Mouse (Mus musculus): ENCODE data around the gene Cyp1a1. TPM values are rescaled to one million over a fixed set of nuclear protein-coding genes. Genes with fewer than 3 reads are reported as not detected.

The Cyp1a1 gene
- 0.97 and 1.0 TPM in 2 replicates for polyA plus RNA-seq (2012; rRNA removed)

DNA sequence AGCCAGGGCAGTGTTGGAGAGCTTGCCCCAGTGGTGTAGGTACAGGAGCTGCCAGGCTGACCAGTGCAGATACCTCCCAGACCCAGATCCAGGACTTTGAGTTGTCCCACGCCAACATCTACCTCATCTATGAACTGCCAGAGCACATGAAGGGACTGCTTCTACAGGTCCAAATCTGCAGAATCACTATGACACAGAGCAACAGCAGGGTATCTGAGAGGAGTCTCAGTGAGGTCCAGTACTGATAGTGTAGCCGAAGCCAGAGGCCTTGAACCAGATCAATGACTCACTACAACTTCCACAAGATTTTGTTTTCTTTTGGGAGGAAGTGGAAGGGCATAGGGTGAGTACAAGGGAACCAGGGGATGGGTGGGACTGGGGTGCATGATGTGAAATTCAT is at the start of gene Cyp1a1:
TSS of gene Cyp1a1 (plus strand) at position 178 of the 400 bp plus-strand sequence.
- no peaks in the 10 kb centered on the region for H3K27me3 ChIP-seq (replicated peaks; ENCODE audit: control insufficient read depth, insufficient read depth, low read length)
- 79% methylated on average over 2 of the region's 2 CpGs for WGBS

DNA sequence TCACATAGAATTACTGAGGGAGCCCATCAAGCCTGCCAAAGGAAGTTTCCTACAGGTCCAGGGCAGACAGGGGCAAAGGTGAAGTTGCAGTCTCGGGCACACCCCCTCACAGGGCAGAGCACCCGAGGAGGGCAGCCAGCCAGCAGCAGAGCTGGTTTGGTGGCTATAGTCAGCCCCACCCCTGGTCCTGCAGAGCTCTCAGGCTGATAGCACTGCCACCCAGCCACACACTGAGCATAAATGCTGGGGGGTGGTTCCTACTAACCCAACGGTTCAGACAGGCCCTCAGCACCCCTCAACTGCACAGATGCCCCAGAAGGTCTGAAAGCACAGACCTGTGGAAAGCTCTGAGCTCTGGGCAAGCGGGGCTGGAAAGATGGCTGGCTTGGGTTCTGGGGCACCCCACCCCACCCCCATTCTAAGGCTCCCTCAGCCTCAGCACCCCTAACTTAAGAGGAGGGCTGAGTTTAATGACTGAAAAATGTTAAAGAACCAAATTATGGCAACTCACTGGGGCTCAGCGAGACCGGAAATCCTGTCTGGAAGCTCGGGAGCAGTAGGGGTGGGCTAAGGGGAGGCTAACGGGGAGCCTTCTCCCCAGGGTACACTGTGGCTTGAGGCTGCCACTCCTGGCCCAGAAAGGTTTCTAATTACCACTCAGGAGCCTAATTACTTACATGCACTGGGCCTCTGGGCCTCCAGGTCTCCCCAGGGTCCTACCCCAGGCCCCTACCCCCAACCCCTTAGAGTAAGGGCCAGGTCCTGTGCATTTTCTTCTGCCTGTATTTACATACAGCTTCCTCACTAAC is 48.9 kb upstream of the Cyp1a1 start:
- TF ChIP-seq CTCF (conservative IDR thresholded peaks at IDR 0.05; ENCODE audit: insufficient read depth, insufficient read length, low read depth, low read length) (no peak), POLR2A (IDR thresholded peaks at IDR 0.05; ENCODE audit: low read depth, low read length) (no peak)
- H3K4me3 ChIP-seq (ENCODE audit: insufficient read depth, low read depth, low read length): no peak overlapping the region
- no peaks in the 10 kb centered on the region for H3K27me3 ChIP-seq (replicated peaks; ENCODE audit: control insufficient read depth, insufficient read depth, low read length)
- peaks cover 57% of the 10 kb centered on the region for H3K4me1 ChIP-seq (ENCODE audit: control insufficient read depth, insufficient read depth, low read length)
- H3K27ac ChIP-seq (ENCODE audit: insufficient read depth, low read depth, low read length): peak overlapping the region; percentile 70
- WGBS: 32% methylated on average over 8 of the region's 8 CpGs
- peak; percentile 93 for DNase-seq
- H3K36me3 ChIP-seq (ENCODE audit: control insufficient read depth, insufficient read depth, low read length): no peaks in the 10 kb centered on the region

More for the DNA sequence above, at the start of gene Cyp1a1:
- no peak within 1 kb of the TSS for H3K27ac ChIP-seq (ENCODE audit: insufficient read depth, low read depth, low read length)
- no peaks in the 10 kb centered on the region; the same call in 1 of the 2 replicates for H3K4me1 ChIP-seq (ENCODE audit: control insufficient read depth, insufficient read depth, low read length)
- DNase-seq: no peak
- no peak within 1 kb of the TSS for H3K4me3 ChIP-seq (ENCODE audit: insufficient read depth, low read depth, low read length)
- TF ChIP-seq CTCF (conservative IDR thresholded peaks at IDR 0.05; ENCODE audit: insufficient read depth, insufficient read length, low read depth, low read length) (no peak), POLR2A (IDR thresholded peaks at IDR 0.05; ENCODE audit: low read depth, low read length) (no peak)
- no peaks in the 10 kb centered on the region for H3K36me3 ChIP-seq (ENCODE audit: control insufficient read depth, insufficient read depth, low read length)

DNA sequence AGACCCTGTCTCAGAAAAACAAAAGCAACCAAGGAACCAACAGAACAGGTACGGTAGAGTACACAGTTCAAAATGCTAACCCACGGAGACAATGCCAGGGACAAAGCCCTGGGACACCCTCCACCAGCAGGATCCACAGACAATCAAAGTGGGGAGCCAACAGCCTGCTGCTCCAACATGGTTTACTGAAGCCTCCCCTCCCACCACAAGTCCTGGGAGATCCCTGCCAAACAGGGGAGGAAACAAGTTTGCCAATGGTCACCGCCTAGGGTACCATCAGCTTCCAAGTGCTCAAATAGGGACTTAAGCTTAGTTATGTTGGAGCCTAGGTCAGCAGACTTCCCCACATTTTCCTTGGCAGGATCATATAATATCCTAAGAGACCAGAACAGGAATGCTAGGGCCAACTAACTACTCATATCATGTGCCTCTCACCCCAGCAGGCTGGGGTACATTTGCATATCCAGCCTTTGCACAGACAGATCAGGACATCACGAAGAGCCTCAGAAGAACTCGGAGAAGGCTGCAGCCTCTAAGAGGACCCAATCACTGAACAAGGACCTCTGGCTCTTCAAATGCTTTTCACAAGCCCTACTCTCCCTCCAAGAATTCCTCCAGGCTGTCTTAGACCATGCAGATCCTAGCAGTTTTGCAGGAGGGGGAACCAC is 47.9 kb upstream of the Cyp1a1 start:
- Histone ChIP-seq H3K4me3 (ENCODE audit: insufficient read depth, low read depth, low read length) (no peak overlapping the region), H3K27me3 (replicated peaks; ENCODE audit: control insufficient read depth, insufficient read depth, low read length) (no peaks in the 10 kb centered on the region), H3K4me1 (ENCODE audit: control insufficient read depth, insufficient read depth, low read length) (peaks cover 59% of the 10 kb centered on the region), H3K36me3 (ENCODE audit: control insufficient read depth, insufficient read depth, low read length) (no peaks in the 10 kb centered on the region), H3K27ac (ENCODE audit: insufficient read depth, low read depth, low read length) (peak overlapping the region; percentile 62)
- no peak for TF ChIP-seq POLR2A (IDR thresholded peaks at IDR 0.05; ENCODE audit: low read depth, low read length)
- TF ChIP-seq CTCF (conservative IDR thresholded peaks at IDR 0.05; ENCODE audit: insufficient read depth, insufficient read length, low read depth, low read length): no peak
- WGBS: 53% methylated on average over 5 of the region's 5 CpGs
- DNase-seq: no peak

DNA sequence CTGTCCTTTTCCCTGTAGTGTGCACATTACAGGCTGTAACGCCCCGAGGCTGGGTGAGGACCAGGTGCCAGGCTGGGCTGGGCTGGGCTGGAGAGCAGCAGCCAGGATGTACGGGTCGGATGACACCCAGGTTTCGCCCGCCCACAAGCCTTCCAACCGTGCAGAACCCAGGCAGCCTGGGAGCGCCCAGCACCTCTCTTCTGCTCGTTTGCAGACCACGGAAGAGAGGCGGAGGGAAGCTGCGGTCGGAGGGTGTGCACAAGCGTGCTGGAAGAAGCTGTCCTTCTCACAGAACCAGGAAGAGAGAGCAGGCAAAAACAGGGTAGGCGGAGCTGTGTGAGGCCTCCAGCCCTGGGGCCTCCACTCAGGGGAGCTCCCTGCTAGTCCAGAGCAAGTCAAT is 47.3 kb upstream of the Cyp1a1 start:
- no peak overlapping the region for H3K4me3 ChIP-seq (ENCODE audit: insufficient read depth, low read depth, low read length)
- WGBS: 11% methylated on average over 15 of the region's 15 CpGs

DNA sequence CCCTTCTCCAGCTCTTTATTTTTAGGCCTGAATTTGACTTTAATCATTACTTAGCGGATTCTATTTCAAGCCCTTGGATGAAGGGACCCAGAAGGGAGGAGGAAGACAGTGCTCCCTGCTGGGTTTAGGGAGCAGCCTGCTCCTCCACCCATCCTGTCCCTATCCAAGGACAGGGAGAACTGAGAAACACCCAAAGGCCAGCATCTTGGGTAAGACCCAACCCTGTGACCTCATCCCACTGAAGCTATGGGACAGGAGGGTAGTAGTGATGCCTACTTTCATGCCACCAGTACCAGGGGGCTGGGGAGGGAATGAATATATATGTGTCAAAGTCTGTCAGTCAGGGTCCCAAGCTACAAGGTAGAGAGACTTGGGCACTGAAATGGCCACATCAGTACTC is 46.7 kb upstream of the Cyp1a1 start:
- Histone ChIP-seq H3K36me3 (ENCODE audit: control insufficient read depth, insufficient read depth, low read length) (no peaks in the 10 kb centered on the region), H3K4me1 (ENCODE audit: control insufficient read depth, insufficient read depth, low read length) (peaks cover 59% of the 10 kb centered on the region), H3K4me3 (ENCODE audit: insufficient read depth, low read depth, low read length) (no peak overlapping the region), H3K27ac (ENCODE audit: insufficient read depth, low read depth, low read length) (peak overlapping the region; percentile 41; the same call in 1 of the 2 replicates), H3K27me3 (replicated peaks; ENCODE audit: control insufficient read depth, insufficient read depth, low read length) (no peaks in the 10 kb centered on the region)
- 65% methylated on average over 1 of the region's 1 CpGs for WGBS
- no peak for TF ChIP-seq POLR2A (IDR thresholded peaks at IDR 0.05; ENCODE audit: low read depth, low read length)
- TF ChIP-seq CTCF (conservative IDR thresholded peaks at IDR 0.05; ENCODE audit: insufficient read depth, insufficient read length, low read depth, low read length): no peak
- DNase-seq: no peak

More for the DNA sequence above, 47.3 kb upstream of the Cyp1a1 start:
- peak; percentile 73 for DNase-seq
- no peaks in the 10 kb centered on the region for H3K27me3 ChIP-seq (replicated peaks; ENCODE audit: control insufficient read depth, insufficient read depth, low read length)
- H3K27ac ChIP-seq (ENCODE audit: insufficient read depth, low read depth, low read length): peak overlapping the region; percentile 62
- no peak for TF ChIP-seq CTCF (conservative IDR thresholded peaks at IDR 0.05; ENCODE audit: insufficient read depth, insufficient read length, low read depth, low read length)
- TF ChIP-seq POLR2A (IDR thresholded peaks at IDR 0.05; ENCODE audit: low read depth, low read length): peak; percentile 24
- H3K36me3 ChIP-seq (ENCODE audit: control insufficient read depth, insufficient read depth, low read length): no peaks in the 10 kb centered on the region
- peaks cover 59% of the 10 kb centered on the region for H3K4me1 ChIP-seq (ENCODE audit: control insufficient read depth, insufficient read depth, low read length)

DNA sequence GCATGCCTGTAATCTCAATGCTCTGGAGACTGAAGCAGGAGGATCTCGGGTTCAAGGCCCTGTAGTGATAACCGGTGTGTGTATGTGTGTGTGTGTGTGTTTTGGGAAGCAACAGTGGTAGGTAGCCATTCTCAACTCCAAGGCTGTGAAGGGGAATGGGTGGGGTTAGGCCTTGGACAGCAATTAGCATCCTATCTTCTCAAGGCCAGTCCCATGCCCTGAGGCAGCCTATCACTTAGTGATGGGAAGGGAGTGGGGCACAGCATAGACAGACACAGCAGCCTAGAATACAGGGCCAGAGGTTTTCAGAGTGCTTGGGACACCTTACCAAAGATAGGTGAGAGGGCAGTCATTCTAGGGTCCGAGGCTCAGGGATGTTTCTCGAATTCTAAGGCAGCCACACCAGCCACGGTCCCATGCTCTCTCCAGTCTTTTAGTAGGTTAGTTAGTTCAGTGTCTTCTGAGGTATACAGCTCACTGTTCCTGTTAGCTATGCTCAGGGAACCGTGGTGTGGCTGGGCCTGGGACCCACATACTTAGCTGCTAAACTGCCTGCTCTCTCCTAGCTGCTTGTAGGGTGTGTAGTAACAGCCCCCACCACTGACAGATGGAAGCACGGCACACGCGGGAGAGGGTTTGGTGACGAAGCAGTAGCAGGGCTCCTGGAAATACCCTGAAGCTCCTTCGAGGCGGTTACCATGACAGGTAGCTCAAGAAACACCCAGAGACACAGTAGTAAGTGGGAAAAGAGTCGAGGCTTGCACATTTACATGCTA is 45.8 kb upstream of the Cyp1a1 start:
- WGBS: 78% methylated on average over 13 of the region's 13 CpGs
- H3K4me3 ChIP-seq (ENCODE audit: insufficient read depth, low read depth, low read length): no peak overlapping the region

More for the DNA sequence above, 45.8 kb upstream of the Cyp1a1 start:
- Histone ChIP-seq H3K27me3 (replicated peaks; ENCODE audit: control insufficient read depth, insufficient read depth, low read length) (no peaks in the 10 kb centered on the region), H3K27ac (ENCODE audit: insufficient read depth, low read depth, low read length) (no peak overlapping the region), H3K4me1 (ENCODE audit: control insufficient read depth, insufficient read depth, low read length) (peaks cover 58% of the 10 kb centered on the region), H3K36me3 (ENCODE audit: control insufficient read depth, insufficient read depth, low read length) (no peaks in the 10 kb centered on the region)
- TF ChIP-seq POLR2A (IDR thresholded peaks at IDR 0.05; ENCODE audit: low read depth, low read length): no peak
- no peak for DNase-seq

Measured in kidney, adult 2 months (tissue).